Mouse (Mus musculus): ENCODE results near the gene Gm28539.

GRCm38 (mm10) chr16:18896429-18896828 lies 60.0 kb downstream of the Gm28539 start:
- TF ChIP-seq CTCF (IDR thresholded peaks at IDR 0.05) (no peak), EP300 (IDR thresholded peaks at IDR 0.05) (no peak)

Data from lung, postnatal 0 days (tissue).